9 mouse cellular contexts compared by ENCODE assay signal in genomic region chr15:99332111-99332510, GRCm38 (mm10). TPM values are rescaled to one million over a fixed set of nuclear protein-coding genes. Genes with fewer than 3 reads are reported as not detected.
DNase-seq lines count a peak whose midpoint lies in the region; ATAC-seq and TF ChIP-seq lines count a peak whose summit lies in the region.
"Had no signal": no experiment of that assay in that cellular context is flagged by ENCODE, and none has a peak within 500 bp of the region (broad histone marks: within the 10 kb centered on the region; RNA-seq: fewer than 3 reads in every experiment).

No protein-coding gene starts in this region.

- peaks cover 7% of the 10 kb centered on the region; the same call in 1 of the 2 replicates for H3K4me1 ChIP-seq in forebrain, embryonic 12.5 days
- H3K4me1 ChIP-seq in forebrain, embryonic 11.5 days (replicated peaks; ENCODE audit: control insufficient read depth, insufficient read depth, low read length): no peaks in the 10 kb centered on the region
- H3K4me1 ChIP-seq in lung, embryonic 14.5 days (ENCODE audit: insufficient read depth): peaks cover 32% of the 10 kb centered on the region
- H3K4me1 ChIP-seq in hindbrain, embryonic 15.5 days (replicated peaks): peaks cover 18% of the 10 kb centered on the region
- H3K4me1 ChIP-seq in midbrain, embryonic 16.5 days (ENCODE audit: control insufficient read depth, insufficient read depth, low read length): no peaks in the 10 kb centered on the region

- no peak for ATAC-seq in forebrain, embryonic 12.5 days (ENCODE audit: low FRiP score)
- no peak for ATAC-seq in forebrain, embryonic 11.5 days (replicated peaks; ENCODE audit: low FRiP score)
- ATAC-seq in lung, embryonic 14.5 days (ENCODE audit: insufficient read depth): no peak
- no peak for ATAC-seq in hindbrain, embryonic 15.5 days (ENCODE audit: low FRiP score, low read depth)
- ATAC-seq in midbrain, embryonic 16.5 days: no peak

- no peak for TF ChIP-seq CTCF in lung, embryonic 14.5 days (IDR thresholded peaks at IDR 0.05; ENCODE audit: low read depth)

- H3K4me2 ChIP-seq in forebrain, embryonic 12.5 days: no peak overlapping the region
- H3K4me2 ChIP-seq in forebrain, embryonic 11.5 days (ENCODE audit: low read depth, low read length, severe bottlenecking): no peak overlapping the region
- peak overlapping the region; percentile 45; the same call in 1 of the 2 replicates for H3K4me2 ChIP-seq in lung, embryonic 14.5 days
- H3K4me2 ChIP-seq in hindbrain, embryonic 15.5 days: no peak overlapping the region
- H3K4me2 ChIP-seq in midbrain, embryonic 16.5 days (ENCODE audit: low read length): no peak overlapping the region

- H3K9ac ChIP-seq in forebrain, embryonic 12.5 days: no peak overlapping the region
- H3K9ac ChIP-seq in forebrain, embryonic 11.5 days (ENCODE audit: low read length): no peak overlapping the region
- no peak overlapping the region for H3K9ac ChIP-seq in lung, embryonic 14.5 days
- no peak overlapping the region for H3K9ac ChIP-seq in hindbrain, embryonic 15.5 days
- H3K9ac ChIP-seq in midbrain, embryonic 16.5 days (ENCODE audit: low read depth, low read length): no peak overlapping the region

- no peaks in the 10 kb centered on the region for H3K27me3 ChIP-seq in forebrain, embryonic 12.5 days
- H3K27me3 ChIP-seq in forebrain, embryonic 11.5 days (ENCODE audit: control insufficient read depth, insufficient read depth, low read length): no peaks in the 10 kb centered on the region
- no peaks in the 10 kb centered on the region for H3K27me3 ChIP-seq in lung, embryonic 14.5 days (ENCODE audit: insufficient read depth, low read length)
- H3K27me3 ChIP-seq in hindbrain, embryonic 15.5 days: no peaks in the 10 kb centered on the region
- H3K27me3 ChIP-seq in midbrain, embryonic 16.5 days (ENCODE audit: control insufficient read depth, insufficient read depth, low read depth, low read length): no peaks in the 10 kb centered on the region

- no peak overlapping the region for H3K4me3 ChIP-seq in forebrain, embryonic 12.5 days (replicated peaks)
- no peak overlapping the region for H3K4me3 ChIP-seq in forebrain, embryonic 11.5 days (ENCODE audit: low read depth, low read length)
- H3K4me3 ChIP-seq in lung, embryonic 14.5 days (ENCODE audit: low read depth, low read length): no peak overlapping the region
- H3K4me3 ChIP-seq in hindbrain, embryonic 15.5 days: no peak overlapping the region
- no peak overlapping the region for H3K4me3 ChIP-seq in midbrain, embryonic 16.5 days (ENCODE audit: low read depth, low read length)

- DNase-seq in forebrain, embryonic 11.5 days (ENCODE audit: low spot score): no peak
- no peak for DNase-seq in lung, embryonic 14.5 days
- DNase-seq in lung, postnatal 10 days: no peak
- no peak for DNase-seq in cerebellum, adult 11 months
- DNase-seq in left cerebral cortex, adult 11 months (ENCODE audit: low spot score): no peak
- DNase-seq: cerebellum, adult 8-10 months had no signal

- 0 out of 2 replicates have a peak, but pooled peaks cover under 1% of the 10 kb centered on the region for H3K9me3 ChIP-seq in forebrain, embryonic 12.5 days
- H3K9me3 ChIP-seq in forebrain, embryonic 11.5 days (ENCODE audit: control insufficient read depth, low read length): no peaks in the 10 kb centered on the region
- H3K9me3 ChIP-seq in lung, embryonic 14.5 days (ENCODE audit: low read depth, low read length): no peaks in the 10 kb centered on the region
- no peaks in the 10 kb centered on the region for H3K9me3 ChIP-seq in hindbrain, embryonic 15.5 days
- H3K9me3 ChIP-seq in midbrain, embryonic 16.5 days (replicated peaks; ENCODE audit: control insufficient read depth, low read length, poor library complexity, severe bottlenecking): no peaks in the 10 kb centered on the region

- peak overlapping the region; percentile 68 for H3K27ac ChIP-seq in forebrain, embryonic 12.5 days
- H3K27ac ChIP-seq in forebrain, embryonic 11.5 days (ENCODE audit: low read depth, low read length): no peak overlapping the region; the same call in 1 of the 2 replicates
- H3K27ac ChIP-seq in lung, embryonic 14.5 days (ENCODE audit: low read depth): peak overlapping the region; percentile 99
- H3K27ac ChIP-seq in hindbrain, embryonic 15.5 days (replicated peaks): peak overlapping the region; percentile 69
- 0 out of 2 replicates have a peak overlapping the region, but pooled peaks have one; percentile 44 for H3K27ac ChIP-seq in midbrain, embryonic 16.5 days (ENCODE audit: low read length)

- peaks cover 16% of the 10 kb centered on the region for H3K36me3 ChIP-seq in forebrain, embryonic 12.5 days (replicated peaks)
- H3K36me3 ChIP-seq in forebrain, embryonic 11.5 days (ENCODE audit: control insufficient read depth, insufficient read depth, low read length): peaks cover 3% of the 10 kb centered on the region
- peaks cover 45% of the 10 kb centered on the region for H3K36me3 ChIP-seq in lung, embryonic 14.5 days (ENCODE audit: insufficient read depth)
- H3K36me3 ChIP-seq in hindbrain, embryonic 15.5 days: peaks cover 8% of the 10 kb centered on the region
- peaks cover 7% of the 10 kb centered on the region for H3K36me3 ChIP-seq in midbrain, embryonic 16.5 days (ENCODE audit: control insufficient read depth, insufficient read depth, low read length)

RNA-seq across cellular contexts. Expression of gene Fam186b, which starts 36.4 kb away (rescaled TPM):
- polyA plus RNA-seq in forebrain, embryonic 12.5 days (2016; fragmentation: Nextera tagmentation; extraction: Ambion mirVana): 0.18 and 0.19 TPM in 2 replicates
- polyA plus RNA-seq in forebrain, embryonic 11.5 days (2014; fragmentation: Nextera tagmentation; extraction: Ambion mirVana): 0.15 and 0.36 TPM in 2 replicates
- 0.05 and 0.15 TPM in 2 replicates for polyA plus RNA-seq in lung, embryonic 14.5 days (2014; fragmentation: Nextera tagmentation; extraction: Ambion mirVana)
- polyA plus RNA-seq in hindbrain, embryonic 15.5 days (2015; fragmentation: Nextera tagmentation; extraction: Ambion mirVana): 0.55 and 0.86 TPM in 2 replicates
- 0.53 and 0.73 TPM in 2 replicates for polyA plus RNA-seq in midbrain, embryonic 16.5 days (2015; fragmentation: Nextera tagmentation; extraction: Ambion mirVana)

RNA-seq across cellular contexts. Expression of gene Prpf40b, which starts 37.2 kb away (rescaled TPM):
- 86.9 and 88.2 TPM in 2 replicates for polyA plus RNA-seq in forebrain, embryonic 12.5 days (2016; fragmentation: Nextera tagmentation; extraction: Ambion mirVana)
- 62.4 and 69.0 TPM in 2 replicates for polyA plus RNA-seq in forebrain, embryonic 11.5 days (2014; fragmentation: Nextera tagmentation; extraction: Ambion mirVana)
- 48.3 and 59.1 TPM in 2 replicates for polyA plus RNA-seq in lung, embryonic 14.5 days (2014; fragmentation: Nextera tagmentation; extraction: Ambion mirVana)
- polyA plus RNA-seq in hindbrain, embryonic 15.5 days (2015; fragmentation: Nextera tagmentation; extraction: Ambion mirVana): 108 and 114 TPM in 2 replicates
- polyA plus RNA-seq in midbrain, embryonic 16.5 days (2015; fragmentation: Nextera tagmentation; extraction: Ambion mirVana): 122 and 130 TPM in 2 replicates

RNA-seq across cellular contexts. Expression of gene Fmnl3, which starts 38.2 kb away (rescaled TPM):
- polyA plus RNA-seq in forebrain, embryonic 12.5 days (2016; fragmentation: Nextera tagmentation; extraction: Ambion mirVana): 12.1 and 14.1 TPM in 2 replicates
- polyA plus RNA-seq in forebrain, embryonic 11.5 days (2014; fragmentation: Nextera tagmentation; extraction: Ambion mirVana): 14.3 and 17.0 TPM in 2 replicates
- 31.7 and 33.5 TPM in 2 replicates for polyA plus RNA-seq in lung, embryonic 14.5 days (2014; fragmentation: Nextera tagmentation; extraction: Ambion mirVana)
- polyA plus RNA-seq in hindbrain, embryonic 15.5 days (2015; fragmentation: Nextera tagmentation; extraction: Ambion mirVana): 8.9 and 9.1 TPM in 2 replicates
- polyA plus RNA-seq in midbrain, embryonic 16.5 days (2015; fragmentation: Nextera tagmentation; extraction: Ambion mirVana): 7.9 and 8.0 TPM in 2 replicates
